Comparison of ENCODE assay signal across 12 mouse cellular contexts in the genomic region with DNA sequence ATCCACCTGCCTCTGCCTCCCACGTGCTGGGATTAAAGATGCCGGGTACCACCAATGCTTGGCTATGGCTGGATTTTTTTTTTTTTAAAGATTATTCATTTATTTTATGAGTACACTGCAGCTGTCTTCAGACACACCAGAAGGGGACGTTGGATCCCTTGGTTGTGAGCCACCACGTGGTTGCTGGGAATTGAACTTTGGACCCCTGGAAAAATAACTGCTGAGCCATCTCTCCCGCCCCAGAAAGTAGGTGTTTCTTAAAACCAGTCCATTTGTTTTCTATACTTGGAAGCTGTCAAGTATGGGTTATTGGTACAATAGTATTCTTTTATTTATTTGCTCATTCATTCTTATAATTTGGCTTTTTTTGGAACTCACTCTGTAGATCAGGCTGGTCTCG.
"Had no signal": no experiment of that assay in that cellular context is flagged by ENCODE, and none has a peak within 500 bp of the region (broad histone marks: within the 10 kb centered on the region; RNA-seq: fewer than 3 reads in every experiment).

No protein-coding gene starts in this region.

- DNase-seq: left cerebral cortex, postnatal 4 days; liver, embryonic 13.5 days; lung, adult 2 months; lung, postnatal 14 days; lung, postnatal 4 days; midbrain, embryonic 14.5 days; thymus, adult 18-20 months; thymus, postnatal 36 days had no signal

- H3K9me3 ChIP-seq: hindbrain, embryonic 15.5 days; limb, embryonic 12.5 days; limb, embryonic 15.5 days; liver, embryonic 13.5 days had no signal

- H3K27ac ChIP-seq: hindbrain, embryonic 15.5 days; limb, embryonic 12.5 days; limb, embryonic 15.5 days; liver, embryonic 13.5 days had no signal

- H3K4me3 ChIP-seq: hindbrain, embryonic 15.5 days; limb, embryonic 12.5 days; limb, embryonic 15.5 days; liver, embryonic 13.5 days had no signal

- H3K27me3 ChIP-seq: hindbrain, embryonic 15.5 days; limb, embryonic 12.5 days; limb, embryonic 15.5 days; liver, embryonic 13.5 days had no signal

- H3K9ac ChIP-seq: hindbrain, embryonic 15.5 days; limb, embryonic 12.5 days; limb, embryonic 15.5 days; liver, embryonic 13.5 days had no signal

- H3K4me2 ChIP-seq: hindbrain, embryonic 15.5 days; limb, embryonic 12.5 days; limb, embryonic 15.5 days; liver, embryonic 13.5 days; midbrain, embryonic 11.5 days had no signal
